Mouse (Mus musculus) forebrain, embryonic 14.5 days (tissue): ENCODE results near the gene Brwd3. TPM values are rescaled to one million over a fixed set of nuclear protein-coding genes. Genes with fewer than 3 reads are reported as not detected.

ENCODE experiments used
- ATAC-seq: fragments of 200-750 bp; cut with Nextera tagmentation; 2 replicates; pipeline ENCODE4 v1.8.0; 2017; ENCODE audit warnings: mild to moderate bottlenecking, moderate library complexity
- DNase-seq: peaks from one replicate; pipeline ENCODE4 v3.0.0-alpha.2; 2015; ENCODE audit warnings: low spot score
- H3K27ac ChIP-seq: fragments of 300-500 bp; sonication (generic); 2 replicates; pipeline ENCODE4 v1.5.1; 2014; ENCODE audit warnings: low read depth, mild to moderate bottlenecking, control low read depth, low read length, moderate library complexity
- H3K27me3 ChIP-seq: fragments of 300-500 bp; sonication (generic); replicated peaks from 2 replicates; pipeline ENCODE4 v1.6.1; 2014; ENCODE audit warnings: low read length, control low read depth, mixed read lengths; ENCODE audit not compliant: control insufficient read depth, insufficient read depth
- H3K36me3 ChIP-seq: fragments of 300-500 bp; sonication (generic); 2 replicates; pipeline ENCODE4 v1.6.1; 2014; ENCODE audit warnings: low read length, control low read depth; ENCODE audit not compliant: control insufficient read depth, insufficient read depth
- H3K4me1 ChIP-seq: fragments of 300-500 bp; sonication (generic); 2 replicates; pipeline ENCODE4 v1.6.1; 2014; ENCODE audit warnings: antibody characterized with exemption, low read length, control low read depth; ENCODE audit not compliant: control insufficient read depth, insufficient read depth
- H3K4me2 ChIP-seq: fragments of 300-500 bp; sonication (generic); 2 replicates; pipeline ENCODE4 v1.6.1; 2014; ENCODE audit warnings: mild to moderate bottlenecking, control low read depth, low read length
- H3K4me3 ChIP-seq: fragments of 300-500 bp; sonication (generic); 2 replicates; pipeline ENCODE4 v1.5.1; 2014; ENCODE audit warnings: low read depth, low read length, control low read depth
- H3K9ac ChIP-seq: fragments of 300-500 bp; sonication (generic); 2 replicates; pipeline ENCODE4 v1.6.1; 2014; ENCODE audit warnings: mild to moderate bottlenecking, low read length, control low read depth, moderate library complexity
- H3K9me3 ChIP-seq: fragments of 300-500 bp; sonication (generic); replicated peaks from 2 replicates; pipeline ENCODE4 v1.6.1; 2016; ENCODE audit warnings: low read length, control low read depth, mixed read lengths; ENCODE audit not compliant: control insufficient read depth
- WGBS: fragments of 180-500 bp; shearing (Covaris S2); extraction: QIAGEN DNeasy Blood & Tissue Kit; methylation state at CpG from one replicate; pipeline ENCODE4 v1.1.7; 2014; 5-methylcytosine and 5-hydroxymethylcytosine counted together
- polyA plus RNA-seq: library from polyadenylated mRNA; unstranded; fragments of >200 nt; fragmentation: Nextera tagmentation; extraction: Ambion mirVana; gene quantifications from 2 replicates; pipeline ENCODE4 v1.2.1, GENCODE M21; 2014

Brwd3 gene
- 3.6 and 4.8 TPM in 2 replicates for polyA plus RNA-seq

DNA sequence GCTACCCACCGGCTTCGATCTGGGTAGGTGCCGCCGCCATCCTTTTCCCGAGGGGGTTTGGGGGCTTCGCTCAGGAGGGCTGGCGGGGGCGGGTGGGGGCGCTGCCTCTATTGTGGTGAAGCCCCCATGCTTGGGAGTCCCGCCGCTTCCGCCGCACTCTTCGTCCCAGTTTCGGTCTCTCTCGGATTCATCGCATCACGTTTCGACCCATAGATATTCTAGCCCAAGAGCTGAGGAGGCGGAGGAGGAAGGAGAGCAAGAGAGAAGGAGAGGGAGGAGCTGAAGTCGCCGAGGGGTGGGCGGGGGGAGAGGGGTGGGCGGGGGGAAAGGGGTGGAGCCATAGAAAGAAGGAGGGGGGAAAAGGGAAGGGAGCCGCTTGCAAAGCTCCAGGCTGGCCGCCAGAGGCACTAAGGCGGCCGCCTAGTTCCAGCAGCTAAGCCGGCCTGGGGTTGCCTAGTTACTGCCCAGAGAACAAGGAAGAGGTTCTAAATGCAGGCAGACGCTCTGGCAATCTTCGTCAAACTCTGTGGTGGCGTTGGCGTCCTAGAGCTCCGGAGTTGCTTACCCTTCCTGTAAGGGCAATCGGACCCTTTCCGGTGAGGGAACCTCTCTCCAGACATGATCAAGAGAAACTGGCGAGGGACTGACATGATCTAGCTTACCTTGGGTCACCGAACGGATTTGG lies at the start of gene Brwd3:
Gene Brwd3, minus strand, starts transcription at position 283 of the 685 bp plus-strand sequence.
- Histone ChIP-seq H3K4me1 (no peaks in the 10 kb centered on the region), H3K4me2 (peak within 1 kb of the TSS; percentile 48), H3K27me3 (no peaks in the 10 kb centered on the region), H3K9ac (peak within 1 kb of the TSS; percentile 65), H3K4me3 (peak within 1 kb of the TSS; percentile 48), H3K36me3 (no peaks in the 10 kb centered on the region), H3K27ac (peak within 1 kb of the TSS; percentile 74), H3K9me3 (no peaks in the 10 kb centered on the region)
- ATAC-seq (peak; percentile 93), DNase-seq (peak; percentile 94)
- 29% methylated on average over 38 of the region's 39 CpGs for WGBS

- Histone ChIP-seq H3K4me1 (no peaks in the 10 kb centered on the region), H3K4me3 (no peak overlapping the region), H3K4me2 (no peak overlapping the region), H3K27me3 (no peaks in the 10 kb centered on the region), H3K36me3 (no peaks in the 10 kb centered on the region), H3K27ac (no peak overlapping the region), H3K9me3 (no peaks in the 10 kb centered on the region), H3K9ac (no peak overlapping the region)
- DNase-seq = no peak
- no peak for ATAC-seq
- WGBS = 84% methylated on average over 4 of the region's 4 CpGs
Measured at GRCm38 (mm10) chrX:108862632-108863031, 28.5 kb upstream of the Brwd3 start.

DNA sequence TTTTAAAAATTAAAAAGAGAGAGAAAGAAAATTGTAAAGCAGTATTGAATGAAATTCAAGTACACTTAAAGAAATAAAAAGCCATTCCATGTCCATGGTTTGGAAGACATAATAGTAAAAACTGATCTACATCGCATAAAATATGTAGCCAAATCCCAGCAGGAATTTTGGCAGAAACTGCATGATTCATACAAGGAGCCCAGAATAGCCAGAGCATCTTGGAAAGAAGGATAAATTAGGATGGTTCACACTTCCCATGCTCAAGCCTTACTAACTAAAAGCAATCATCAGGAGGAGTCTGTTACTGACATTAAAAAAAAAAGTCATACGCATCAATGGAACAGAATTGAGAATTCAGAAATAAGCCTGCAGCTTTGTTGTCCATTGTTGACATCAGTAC lies 8.5 kb upstream of the Brwd3 start:
- Histone ChIP-seq H3K36me3 (no peaks in the 10 kb centered on the region), H3K9ac (no peak overlapping the region), H3K27me3 (no peaks in the 10 kb centered on the region), H3K4me3 (no peak overlapping the region), H3K9me3 (no peaks in the 10 kb centered on the region), H3K27ac (no peak overlapping the region), H3K4me2 (no peak overlapping the region), H3K4me1 (no peaks in the 10 kb centered on the region)
- DNase-seq (no peak), ATAC-seq (no peak)
- 88% methylated on average over 2 of the region's 2 CpGs for WGBS

GRCm38 (mm10) chrX:108836416-108836815 lies 2.2 kb upstream of the Brwd3 start:
- no peak overlapping the region for H3K4me3 ChIP-seq

DNA sequence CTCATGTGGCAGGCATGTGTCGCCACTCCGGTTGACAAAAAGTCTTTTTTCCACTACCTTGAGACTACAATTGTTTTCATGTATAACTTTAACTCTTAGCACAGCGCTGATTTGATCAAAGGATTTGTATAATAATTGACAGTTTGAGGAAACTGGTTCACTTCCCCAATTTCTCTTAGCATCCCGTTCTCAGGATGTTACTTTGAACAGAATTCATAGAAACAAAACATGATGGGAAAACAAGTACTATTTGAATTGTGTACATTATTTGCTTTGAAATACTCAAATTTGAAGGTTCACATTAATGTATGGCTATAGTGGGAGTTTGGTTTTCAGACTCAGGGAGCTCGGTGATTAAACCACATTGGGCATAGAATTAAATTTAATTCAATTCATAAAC lies 1.1 kb upstream of the Brwd3 start:
- H3K4me2 ChIP-seq = peak overlapping the region; percentile 48
- H3K9ac ChIP-seq = no peak overlapping the region
- no peak for DNase-seq
- 82% methylated on average over 5 of the region's 5 CpGs for WGBS
- no peak for ATAC-seq
- no peaks in the 10 kb centered on the region for H3K27me3 ChIP-seq
- no peaks in the 10 kb centered on the region for H3K4me1 ChIP-seq
- no peaks in the 10 kb centered on the region for H3K9me3 ChIP-seq
- H3K27ac ChIP-seq = no peak overlapping the region
- peak overlapping the region; percentile 48; the same call in 1 of the 2 replicates for H3K4me3 ChIP-seq
- H3K36me3 ChIP-seq = no peaks in the 10 kb centered on the region

More at GRCm38 (mm10) chrX:108836416-108836815, 2.2 kb upstream of the Brwd3 start:
- 91% methylated on average over 2 of the region's 2 CpGs for WGBS
- no peaks in the 10 kb centered on the region for H3K27me3 ChIP-seq
- H3K4me1 ChIP-seq = no peaks in the 10 kb centered on the region
- no peaks in the 10 kb centered on the region for H3K36me3 ChIP-seq
- no peak overlapping the region for H3K4me2 ChIP-seq
- ATAC-seq (no peak), DNase-seq (no peak)
- no peak overlapping the region for H3K27ac ChIP-seq
- H3K9me3 ChIP-seq = no peaks in the 10 kb centered on the region
- no peak overlapping the region for H3K9ac ChIP-seq

- Histone ChIP-seq H3K9me3 (no peaks in the 10 kb centered on the region), H3K36me3 (no peaks in the 10 kb centered on the region), H3K9ac (peak overlapping the region; percentile 65), H3K27ac (peak overlapping the region; percentile 74), H3K27me3 (no peaks in the 10 kb centered on the region), H3K4me2 (peak overlapping the region; percentile 48), H3K4me1 (no peaks in the 10 kb centered on the region), H3K4me3 (peak overlapping the region; percentile 48)
- DNase-seq = peak; percentile 9
- ATAC-seq = peak; percentile 29
- 31% methylated on average over 21 of the region's 21 CpGs for WGBS
Measured at GRCm38 (mm10) chrX:108833381-108834020, 671 bp downstream of the Brwd3 start.

DNA sequence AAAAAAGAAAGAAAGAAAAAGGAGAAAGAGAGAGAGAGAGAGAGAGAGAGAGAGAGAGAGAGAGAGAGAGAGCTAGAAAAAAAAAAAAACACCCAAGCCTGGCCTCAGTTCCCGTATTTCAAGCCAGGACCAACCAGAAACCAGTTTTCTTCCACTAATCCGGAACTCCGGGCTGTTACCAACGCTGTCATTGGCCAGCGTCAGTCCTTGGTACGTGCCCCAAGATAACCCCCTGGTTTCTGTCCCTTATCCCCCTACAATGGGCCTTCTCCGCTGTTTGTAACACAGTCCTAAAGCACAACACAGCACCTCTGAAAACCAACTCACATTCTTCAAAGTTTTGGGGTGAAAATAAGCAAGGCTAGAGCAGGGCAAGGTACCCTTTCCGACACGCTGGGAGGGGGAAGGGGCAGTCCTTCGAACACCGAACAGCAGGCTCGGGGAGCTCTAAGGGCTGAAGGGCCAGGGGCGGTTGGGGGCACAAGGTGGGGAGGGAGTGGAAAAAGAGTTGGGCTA lies 1.4 kb downstream of the Brwd3 start:
- H3K4me3 ChIP-seq = peak overlapping the region; percentile 48
- DNase-seq (peak; percentile 92), ATAC-seq (peak; percentile 84)
- H3K36me3 ChIP-seq = no peaks in the 10 kb centered on the region
- WGBS = 27% methylated on average over 13 of the region's 13 CpGs
- peak overlapping the region; percentile 74 for H3K27ac ChIP-seq
- H3K9ac ChIP-seq = peak overlapping the region; percentile 65
- H3K9me3 ChIP-seq = no peaks in the 10 kb centered on the region
- H3K4me2 ChIP-seq = peak overlapping the region; percentile 48
- no peaks in the 10 kb centered on the region for H3K4me1 ChIP-seq
- no peaks in the 10 kb centered on the region for H3K27me3 ChIP-seq

DNA sequence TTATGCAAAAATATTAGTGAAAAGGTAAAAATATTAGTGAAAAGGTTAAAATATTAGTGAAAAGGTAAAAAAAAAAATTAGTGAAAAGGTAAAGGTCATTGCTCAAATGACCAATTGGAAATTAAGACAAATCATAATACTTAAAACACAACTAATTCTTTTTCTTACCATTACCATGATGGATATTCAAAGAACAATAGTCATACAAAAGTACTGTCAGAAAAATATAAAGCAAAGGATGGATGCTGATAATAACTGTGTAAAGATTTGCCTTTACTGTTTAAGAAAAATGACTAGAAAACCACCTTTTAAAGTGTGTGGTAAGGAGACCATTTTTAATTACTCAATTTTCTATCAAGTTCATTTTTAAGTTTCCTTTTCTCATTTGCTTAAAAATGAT lies 2.9 kb downstream of the Brwd3 start:
- H3K4me2 ChIP-seq = no peak overlapping the region
- no peak for ATAC-seq

DNA sequence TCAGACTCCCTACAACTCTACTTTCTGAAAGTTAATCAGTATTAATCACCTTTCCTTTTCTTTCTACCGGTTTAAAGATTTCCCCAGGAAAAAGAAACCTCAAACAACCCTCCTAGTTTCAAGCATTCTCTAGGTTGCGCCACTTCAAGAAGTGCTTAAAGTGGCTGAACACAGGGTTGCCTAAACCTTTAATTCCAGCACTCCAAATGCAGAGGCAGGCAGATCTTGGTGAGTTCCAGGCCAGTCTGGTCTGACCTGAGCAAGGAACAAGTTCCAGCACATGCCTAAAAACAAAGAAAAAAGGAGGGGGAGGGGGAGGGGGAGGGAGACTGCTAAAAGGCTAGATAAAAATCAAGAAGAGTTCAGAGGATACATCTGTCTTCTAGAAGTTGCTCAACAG lies 6.1 kb downstream of the Brwd3 start:
- no peak for DNase-seq

More for the DNA sequence above, 2.9 kb downstream of the Brwd3 start:
- Histone ChIP-seq H3K4me3 (no peak overlapping the region), H3K9ac (no peak overlapping the region), H3K27ac (no peak overlapping the region), H3K27me3 (no peaks in the 10 kb centered on the region), H3K9me3 (no peaks in the 10 kb centered on the region), H3K4me1 (no peaks in the 10 kb centered on the region), H3K36me3 (no peaks in the 10 kb centered on the region)
- DNase-seq = no peak

More for the DNA sequence above, 6.1 kb downstream of the Brwd3 start:
- Histone ChIP-seq H3K4me2 (no peak overlapping the region), H3K27ac (no peak overlapping the region), H3K27me3 (no peaks in the 10 kb centered on the region), H3K4me1 (no peaks in the 10 kb centered on the region), H3K9ac (no peak overlapping the region), H3K4me3 (no peak overlapping the region), H3K36me3 (no peaks in the 10 kb centered on the region), H3K9me3 (no peaks in the 10 kb centered on the region)
- 74% methylated on average over 2 of the region's 2 CpGs for WGBS
- ATAC-seq = no peak
